Mouse (Mus musculus) E14TG2a.4 (cell line): ENCODE data around the gene Dleu7.
A peak's percentile ranks its signal among the peaks of the same experiment; 100 is the strongest.

Experiments
- H3K27me3 ChIP-seq: 2 replicates; pipeline ENCODE4 v1.6.1; 2014; ENCODE audit warnings: low read length, control low read depth; ENCODE audit not compliant: insufficient read depth
- H3K36me3 ChIP-seq: 2 replicates; pipeline ENCODE4 v1.6.1; 2014; ENCODE audit warnings: low read length, control low read depth; ENCODE audit not compliant: insufficient read depth
- H3K4me1 ChIP-seq: replicated peaks from 2 replicates; pipeline ENCODE4 v1.6.1; 2014; ENCODE audit warnings: low read depth, low read length, control low read depth
- H3K4me3 ChIP-seq: replicated peaks from 2 replicates; pipeline ENCODE4 v1.5.1; 2014; ENCODE audit warnings: mild to moderate bottlenecking, low read length
- H3K9me3 ChIP-seq: 2 replicates; pipeline ENCODE4 v1.6.1; 2014; ENCODE audit warnings: low read length, control low read depth
- CTCF ChIP-seq: conservative IDR thresholded peaks from 2 replicates; pipeline ENCODE4 v1.5.1; 2014; ENCODE audit warnings: low read length
- NANOG ChIP-seq: IDR thresholded peaks from 2 replicates; pipeline ENCODE4 v1.6.1; 2014; ENCODE audit warnings: borderline replicate concordance, low read length, mixed read lengths
- POU5F1 ChIP-seq: IDR thresholded peaks from 2 replicates; pipeline ENCODE4 v1.6.1; 2014; ENCODE audit warnings: low read length, borderline replicate concordance

Dleu7 gene

DNA sequence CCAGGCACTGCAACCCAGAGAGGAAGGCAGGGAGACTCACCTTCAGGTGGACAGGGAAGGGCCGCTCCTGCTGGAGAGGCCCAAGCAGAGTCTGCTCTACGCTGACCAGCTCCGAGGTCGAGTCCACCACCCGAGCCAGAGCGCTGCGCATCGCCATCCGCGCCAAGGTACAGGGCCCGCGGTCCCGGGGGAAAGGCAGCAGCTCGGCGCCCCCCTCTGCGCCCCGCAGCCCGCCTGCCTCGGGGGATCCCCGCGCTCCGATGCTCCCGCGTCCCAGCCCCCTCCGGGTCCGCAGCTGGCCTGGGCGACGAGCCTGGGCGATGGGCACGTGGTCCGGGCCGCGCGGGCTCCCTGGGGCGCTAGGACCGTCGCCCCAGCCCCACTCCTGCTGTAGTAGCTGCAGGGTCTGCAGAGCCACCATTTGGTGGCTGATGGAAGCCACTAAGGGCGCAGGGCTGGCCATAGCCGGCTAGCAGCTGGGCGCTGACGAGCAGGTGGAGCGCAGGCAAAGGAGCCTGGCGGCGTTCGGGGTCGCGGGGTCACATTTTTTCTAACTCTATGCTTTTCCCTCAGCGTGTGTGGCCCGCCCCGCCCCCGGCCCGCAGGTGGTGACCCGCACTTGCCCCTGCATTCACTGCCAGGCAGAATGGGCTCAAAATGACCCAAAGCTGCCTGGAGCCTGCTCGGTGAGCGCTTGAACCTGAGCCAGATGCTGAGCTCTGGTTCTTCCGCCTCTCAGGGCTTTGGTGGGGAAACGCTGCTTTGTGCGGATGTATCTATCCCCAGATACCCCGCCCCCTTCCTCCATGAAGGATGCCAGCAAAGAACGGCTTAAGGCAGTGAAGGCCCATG is at the start of gene Dleu7, which contains the start of gene Rnaseh2b:
Dleu7 (minus strand) TSS at position 560 of the 852 bp plus-strand sequence.
Rnaseh2b (plus strand) TSS at position 102 of the 852 bp plus-strand sequence.
- 0 out of 2 replicates have a peak, but pooled peaks cover 3% of the 10 kb centered on the region for H3K9me3 ChIP-seq
- peaks cover 16% of the 10 kb centered on the region for H3K27me3 ChIP-seq
- no peaks in the 10 kb centered on the region for H3K36me3 ChIP-seq
- no peak for TF ChIP-seq POU5F1
- no peak for TF ChIP-seq CTCF
- no peak for TF ChIP-seq NANOG
- H3K4me1 ChIP-seq = peaks cover 36% of the 10 kb centered on the region
- H3K4me3 ChIP-seq = peak within 1 kb of the TSS; percentile 84

DNA sequence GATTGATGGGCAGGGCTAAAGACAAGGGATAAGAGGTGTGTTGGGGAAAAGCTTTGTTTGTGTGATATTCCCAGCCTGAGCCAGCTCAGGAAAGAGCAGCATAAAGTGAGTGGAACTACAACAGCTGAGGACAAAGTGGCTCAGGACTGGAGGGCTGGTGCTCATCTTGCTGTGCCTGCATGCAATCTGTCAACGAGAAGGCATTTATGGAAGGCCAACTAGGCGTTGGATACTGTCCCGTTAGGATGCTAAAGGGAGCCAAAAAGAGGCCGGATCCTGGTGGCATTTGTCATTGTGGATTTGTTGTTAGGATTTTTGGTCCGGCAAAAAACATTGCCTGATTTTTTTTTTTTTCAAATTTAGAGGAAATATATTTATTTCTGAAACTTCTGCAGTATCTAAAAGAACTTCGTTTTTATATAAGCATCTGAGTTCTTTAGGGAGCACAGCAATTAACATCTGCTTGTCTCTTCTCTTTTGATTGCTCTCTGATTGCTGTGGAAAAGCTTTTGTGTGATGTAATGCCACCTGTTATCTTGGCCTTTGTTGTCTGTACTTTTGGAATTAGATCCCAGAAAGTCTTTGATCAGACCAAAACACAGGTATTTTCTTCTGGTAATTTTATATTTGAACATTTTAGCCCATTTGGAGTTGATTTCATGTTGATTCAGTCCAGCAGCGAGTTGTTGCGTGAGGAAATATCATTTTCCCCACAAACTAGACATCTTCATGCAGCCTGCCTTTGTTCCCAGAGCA is 49.2 kb upstream of the Dleu7 start:
- TF ChIP-seq POU5F1 (no peak), NANOG (peak; percentile 96), CTCF (no peak)
- H3K9me3 ChIP-seq = no peaks in the 10 kb centered on the region
- H3K4me3 ChIP-seq = no peak overlapping the region

DNA sequence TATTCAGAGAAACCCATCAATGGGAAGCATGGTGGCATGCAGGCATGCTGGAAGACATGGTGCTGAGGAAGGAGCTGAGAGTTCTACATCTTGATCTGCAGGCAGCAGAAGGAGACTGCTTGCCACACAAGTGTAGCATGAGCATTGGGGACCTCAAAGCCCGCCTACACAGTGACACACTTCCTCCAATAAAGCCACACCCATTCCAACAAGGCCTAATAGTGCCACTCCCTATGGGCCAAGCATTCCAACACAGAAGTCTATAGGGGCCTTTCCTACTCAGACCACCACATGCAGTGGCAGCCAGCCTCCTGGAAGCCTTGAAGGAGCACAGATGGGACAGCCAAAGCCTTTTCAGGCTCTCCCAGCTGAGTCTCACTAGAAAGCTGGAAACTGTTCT is 46.3 kb upstream of the Dleu7 start:
- Histone ChIP-seq H3K4me3 (0 out of 2 replicates have a peak overlapping the region, but pooled peaks have one; percentile 0), H3K27me3 (no peaks in the 10 kb centered on the region), H3K4me1 (peaks cover 84% of the 10 kb centered on the region), H3K36me3 (peaks cover 24% of the 10 kb centered on the region), H3K9me3 (no peaks in the 10 kb centered on the region)
- no peak for TF ChIP-seq CTCF
- TF ChIP-seq POU5F1 = no peak
- no peak for TF ChIP-seq NANOG

More for the DNA sequence above, 49.2 kb upstream of the Dleu7 start:
- no peaks in the 10 kb centered on the region for H3K27me3 ChIP-seq
- H3K36me3 ChIP-seq = peaks cover 32% of the 10 kb centered on the region
- peaks cover 65% of the 10 kb centered on the region for H3K4me1 ChIP-seq

DNA sequence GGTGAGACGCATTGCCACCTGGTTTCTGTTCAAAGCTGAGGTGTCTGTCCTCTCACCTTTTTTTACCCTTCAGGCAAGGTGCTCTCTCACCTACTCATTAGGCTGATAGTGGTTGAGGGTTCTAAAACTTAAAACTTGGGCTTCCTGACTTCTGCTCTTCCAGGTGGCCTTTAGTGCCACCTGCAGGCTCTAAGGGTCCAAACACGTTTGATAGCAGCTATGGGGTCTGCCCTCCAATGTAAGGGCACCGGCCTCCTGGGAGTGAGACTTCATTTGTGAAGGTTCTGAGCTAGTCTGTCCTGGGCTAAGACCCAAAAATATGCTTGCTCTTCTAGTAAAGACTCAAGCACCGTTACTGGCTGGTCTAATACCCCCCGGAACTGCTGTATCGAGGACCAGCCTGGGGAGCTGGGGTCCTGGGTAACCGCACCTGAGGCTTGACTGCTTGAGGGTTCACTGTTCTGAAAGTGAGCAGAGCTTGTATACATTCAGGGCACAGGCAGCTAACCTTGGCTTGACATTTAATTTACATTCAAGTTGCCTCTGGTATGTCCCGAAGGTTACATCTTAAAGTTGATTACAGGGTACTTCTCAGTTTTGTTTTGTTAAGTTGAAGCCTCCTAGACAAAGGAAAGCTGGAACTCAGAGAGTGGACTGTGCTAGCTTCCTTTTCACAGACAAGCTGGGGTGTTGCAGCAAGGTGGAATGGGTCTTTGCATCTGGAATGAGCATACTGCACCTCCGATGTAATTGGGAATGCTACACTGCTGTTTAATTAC is 41.3 kb upstream of the Dleu7 start:
- H3K36me3 ChIP-seq = peaks cover 11% of the 10 kb centered on the region
- peaks cover 86% of the 10 kb centered on the region for H3K4me1 ChIP-seq
- peak overlapping the region; percentile 35 for H3K4me3 ChIP-seq
- no peaks in the 10 kb centered on the region for H3K9me3 ChIP-seq
- no peaks in the 10 kb centered on the region for H3K27me3 ChIP-seq
- TF ChIP-seq NANOG (peak; percentile 88), CTCF (peak; percentile 36), POU5F1 (no peak)

DNA sequence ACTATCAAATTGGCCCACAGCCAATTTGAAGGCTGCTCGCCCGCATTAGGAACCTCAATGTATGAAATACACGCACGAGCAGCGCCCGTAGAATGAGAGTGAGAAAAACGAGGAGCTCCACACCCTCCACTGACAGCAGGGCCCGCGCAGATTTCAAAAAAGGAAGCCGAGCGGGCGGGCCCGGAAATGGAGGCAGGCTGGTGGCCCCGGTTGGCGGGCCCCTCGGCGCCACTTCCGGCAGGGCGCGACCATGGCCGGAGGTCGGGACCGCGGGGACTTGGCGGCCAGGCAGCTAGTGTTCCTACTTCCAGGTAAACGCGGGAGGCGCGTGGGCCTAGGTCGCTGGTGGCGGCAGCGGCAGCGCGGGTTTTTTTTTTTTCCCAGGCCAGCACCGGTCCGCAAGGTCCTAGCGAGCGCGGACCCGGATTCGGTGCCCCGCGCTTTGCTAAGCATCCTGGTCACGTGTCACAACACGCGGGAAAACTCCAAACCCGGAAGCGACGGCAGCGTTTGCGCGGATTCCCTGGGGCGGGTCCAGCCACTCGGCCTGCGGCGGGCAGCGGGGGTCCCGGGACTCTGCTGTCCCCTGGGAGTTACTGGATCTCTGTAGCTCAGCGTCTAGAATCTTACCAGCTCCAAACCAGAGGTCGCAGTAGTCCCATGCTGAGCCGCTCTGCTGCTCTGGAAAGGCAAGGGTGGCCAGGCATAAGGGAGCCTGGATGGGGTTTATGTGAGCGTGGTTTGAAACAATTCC is 39.2 kb upstream of the Dleu7 start:
- TF ChIP-seq POU5F1 (no peak), CTCF (no peak), NANOG (no peak)
- H3K4me3 ChIP-seq = peak overlapping the region; percentile 87
- peaks cover 77% of the 10 kb centered on the region for H3K4me1 ChIP-seq
- H3K27me3 ChIP-seq = no peaks in the 10 kb centered on the region
- peaks cover 8% of the 10 kb centered on the region; the same call in 1 of the 2 replicates for H3K36me3 ChIP-seq
- H3K9me3 ChIP-seq = no peaks in the 10 kb centered on the region

DNA sequence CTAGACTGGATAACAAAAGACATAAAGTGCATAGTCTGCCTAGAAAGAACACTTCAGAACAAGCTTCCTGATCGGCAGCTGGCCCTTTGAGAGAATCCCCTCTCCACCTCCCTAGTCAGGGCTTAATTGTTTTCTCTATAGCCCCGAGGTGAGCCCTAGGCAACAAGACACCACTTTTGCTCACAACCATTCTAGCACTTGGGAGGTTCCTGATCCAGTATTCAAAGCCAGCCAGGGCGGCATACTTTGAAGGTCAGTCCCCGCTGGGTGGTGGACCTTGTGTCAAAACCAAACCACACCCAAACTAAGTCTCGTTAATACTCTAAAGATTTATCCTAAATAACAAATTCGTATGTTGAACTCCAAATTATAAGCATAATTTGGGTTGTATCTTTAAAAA is 38.6 kb upstream of the Dleu7 start:
- H3K4me3 ChIP-seq = peak overlapping the region; percentile 87

DNA sequence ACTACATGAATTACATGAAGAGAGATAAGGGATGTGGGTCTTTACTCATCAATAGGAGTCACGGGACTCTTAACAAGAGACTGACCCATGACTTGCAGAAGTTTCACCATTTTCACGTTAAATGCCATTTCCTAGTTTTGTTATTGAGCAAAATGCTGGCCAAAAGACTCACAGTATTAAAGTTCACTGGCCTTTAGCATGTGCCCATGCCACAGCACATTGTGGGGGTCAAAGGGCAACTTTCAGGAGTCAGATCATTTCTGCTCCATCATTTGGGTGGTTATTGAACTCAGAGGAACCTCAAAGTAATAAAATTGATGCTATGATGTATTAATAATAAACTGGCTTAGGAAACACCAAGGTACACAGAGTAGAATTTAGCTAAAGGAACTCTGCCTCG is 36.8 kb upstream of the Dleu7 start:
- H3K36me3 ChIP-seq = no peaks in the 10 kb centered on the region
- no peaks in the 10 kb centered on the region for H3K9me3 ChIP-seq
- peaks cover 64% of the 10 kb centered on the region for H3K4me1 ChIP-seq
- H3K27me3 ChIP-seq = no peaks in the 10 kb centered on the region
- H3K4me3 ChIP-seq = no peak overlapping the region
- TF ChIP-seq CTCF = no peak
- no peak for TF ChIP-seq NANOG
- TF ChIP-seq POU5F1 = no peak

More for the DNA sequence above, 38.6 kb upstream of the Dleu7 start:
- Histone ChIP-seq H3K27me3 (no peaks in the 10 kb centered on the region), H3K36me3 (peaks cover 7% of the 10 kb centered on the region; the same call in 1 of the 2 replicates), H3K4me1 (peaks cover 76% of the 10 kb centered on the region), H3K9me3 (no peaks in the 10 kb centered on the region)
- TF ChIP-seq CTCF (no peak), NANOG (peak; percentile 56; the same call in 1 of the 2 replicates), POU5F1 (no peak)
